10 mouse cellular contexts compared by ENCODE assay signal in genomic region chr3:106496045-106496721, GRCm38 (mm10). TPM values are rescaled to one million over a fixed set of nuclear protein-coding genes. Genes with fewer than 3 reads are reported as not detected.
DNase-seq lines count a peak whose midpoint lies in the region; TF ChIP-seq lines count a peak whose summit lies in the region.
"Had no signal": no experiment of that assay in that cellular context is flagged by ENCODE, and none has a peak within 500 bp of the region (broad histone marks: within the 10 kb centered on the region; RNA-seq: fewer than 3 reads in every experiment).

No protein-coding gene starts in this region.

- H3K4me1 ChIP-seq in MEL (ENCODE audit: control insufficient read depth in 1 of 2, insufficient read depth in 2 of 2, low read length in 2 of 2) = peaks cover 32 to 36% of the 10 kb centered on the region in 2 experiments
- H3K4me1 ChIP-seq: hindbrain, embryonic 12.5 days had no signal

- H3K79me2 ChIP-seq in MEL (ENCODE audit: control insufficient read depth, insufficient read depth, low read length, poor library complexity) = no peaks in the 10 kb centered on the region

- TF ChIP-seq RAD21 in MEL (IDR thresholded peaks at IDR 0.05; ENCODE audit: low read depth, low read length) = no peak

- H3K27me3 ChIP-seq in MEL (ENCODE audit: control insufficient read depth in 1 of 2, insufficient read depth in 2 of 2, low read length in 2 of 2) = no peaks in the 10 kb centered on the region
- H3K27me3 ChIP-seq: hindbrain, embryonic 12.5 days had no signal

- peak; percentile 11 to 50 for DNase-seq in frontal cortex, adult 2 months (ENCODE audit: extremely low spot score in 1 of 2, low spot score in 1 of 2)
- no peak for DNase-seq in frontal cortex, postnatal 10 days (ENCODE audit: low spot score in 2 of 2)
- peak; percentile 78 for DNase-seq in MEL (ENCODE audit: low read depth, low spot score)
- DNase-seq in induced T-regulatory cell, adult 2 months (ENCODE audit: low read depth) = peak; percentile 16
- DNase-seq in lung, postnatal 25 days (ENCODE audit: low spot score) = peak; percentile 85
- no peak for DNase-seq in cerebellum, adult 9-11 months
- no peak for DNase-seq in urinary bladder, postnatal 14 days (ENCODE audit: low spot score)
- no peak for DNase-seq in cerebellum, postnatal 10 days
- DNase-seq: cerebellum, postnatal 25 days had no signal

- TF ChIP-seq POLR2A in MEL (IDR thresholded peaks at IDR 0.05; ENCODE audit: control insufficient read depth in 1 of 2, insufficient read depth in 1 of 2, low read depth in 1 of 2, low read length in 2 of 2, poor library complexity in 1 of 2) = no peak

- TF ChIP-seq CTCF in MEL (IDR thresholded peaks at IDR 0.05 in 2 of 3, conservative IDR thresholded peaks at IDR 0.05 in 1 of 3; ENCODE audit: control insufficient read depth in 1 of 3, insufficient read depth in 1 of 3, low read depth in 2 of 3, low read length in 3 of 3, poor library complexity in 1 of 3, severe bottlenecking in 1 of 3) = no peak

- H3K27ac ChIP-seq in MEL (ENCODE audit: control insufficient read depth, low read depth, low read length) = peak overlapping the region; percentile 75
- H3K27ac ChIP-seq: hindbrain, embryonic 12.5 days had no signal

- H3K36me3 ChIP-seq in MEL (ENCODE audit: control insufficient read depth in 1 of 2, insufficient read depth in 2 of 2, low read length in 2 of 2) = peaks cover 0 to 42% of the 10 kb centered on the region in 2 experiments
- H3K36me3 ChIP-seq: hindbrain, embryonic 12.5 days had no signal

- H3K4me3 ChIP-seq in MEL (ENCODE audit: control insufficient read depth in 1 of 2, insufficient read depth in 1 of 2, low read depth in 2 of 2, low read length in 2 of 2) = no peak overlapping the region
- H3K4me3 ChIP-seq: hindbrain, embryonic 12.5 days had no signal

- peak; percentile 44 to 87; a peak in 3 of 4 replicates for TF ChIP-seq EP300 in MEL (IDR thresholded peaks at IDR 0.05; ENCODE audit: low read depth in 1 of 2, low read length in 2 of 2)

- no peaks in the 10 kb centered on the region for H3K9me3 ChIP-seq in MEL (replicated peaks; ENCODE audit: insufficient read depth, low read length)
- H3K9me3 ChIP-seq: hindbrain, embryonic 12.5 days had no signal

- 0 out of 2 replicates have a peak overlapping the region, but pooled peaks have one; percentile 6 for H3K9ac ChIP-seq in MEL (ENCODE audit: control insufficient read depth, low read depth, low read length, poor library complexity, severe bottlenecking)
- H3K9ac ChIP-seq: hindbrain, embryonic 12.5 days had no signal

TF ChIP-seq in MEL, 35 proteins besides CTCF, POLR2A, EP300 and RAD21:
- no peak for TF ChIP-seq NRF1 (IDR thresholded peaks at IDR 0.05; ENCODE audit: insufficient read depth, low read depth, low read length, poor library complexity, severe bottlenecking)
- TF ChIP-seq SIN3A (IDR thresholded peaks at IDR 0.05; ENCODE audit: low read length) = peak; percentile 32; the same call in 1 of the 2 replicates
- TF ChIP-seq ETS1 (IDR thresholded peaks at IDR 0.05; ENCODE audit: low read depth, low read length) = peak; percentile 87
- TF ChIP-seq CHD2 (IDR thresholded peaks at IDR 0.05; ENCODE audit: low read length) = peak; percentile 18; the same call in 1 of the 2 replicates
- TF ChIP-seq GATA1 (IDR thresholded peaks at IDR 0.05; ENCODE audit: low read depth, low read length) = 0 out of 2 replicates have a peak, but pooled peaks have one; percentile 56
- peak; percentile 67 for TF ChIP-seq TAL1 (IDR thresholded peaks at IDR 0.05; ENCODE audit: low read length)
- peak; percentile 95 for TF ChIP-seq TCF12 (IDR thresholded peaks at IDR 0.05; ENCODE audit: low read depth, low read length)
- no peak for TF ChIP-seq USF2 (IDR thresholded peaks at IDR 0.05; ENCODE audit: borderline replicate concordance in 1 of 2, insufficient read depth in 1 of 2, low read depth in 1 of 2, low read length in 2 of 2)

RNA-seq across cellular contexts. Expression of gene Dennd2d, which starts 14.0 kb away (rescaled TPM):
- polyA plus RNA-seq in frontal cortex, adult 2 months (2012; rRNA removed) = 0.28 and 0.36 TPM in 2 replicates
- 4.0 and 4.5 TPM in 2 replicates for total RNA-seq in MEL (2012; rRNA removed)
- 1 to 10 TPM in 1 of 2 experiments, not detected in 1; 8.0 TPM for polyA plus RNA-seq in MEL (2012; ENCODE audit: insufficient read depth in 1 of 2, insufficient read length in 2 of 2, low read depth in 1 of 2, low replicate concordance in 2 of 2, missing spikeins in 1 of 2)

RNA-seq across cellular contexts. Expression of gene Dram2, which starts 51.4 kb away (rescaled TPM):
- polyA plus RNA-seq in frontal cortex, adult 2 months (2012; rRNA removed) = 32.8 and 37.2 TPM in 2 replicates
- total RNA-seq in MEL (2012; rRNA removed) = 14.1 and 16.7 TPM in 2 replicates
- 10 to 100 TPM in 1 of 2 experiments, not detected in 1; 20.1 TPM for polyA plus RNA-seq in MEL (2012; ENCODE audit: insufficient read depth in 1 of 2, insufficient read length in 2 of 2, low read depth in 1 of 2, low replicate concordance in 2 of 2, missing spikeins in 1 of 2)

RNA-seq across cellular contexts. Expression of gene Cept1, which starts 51.4 kb away (rescaled TPM):
- polyA plus RNA-seq in frontal cortex, adult 2 months (2012; rRNA removed) = 30.4 and 32.7 TPM in 2 replicates
- total RNA-seq in MEL (2012; rRNA removed) = 26.0 and 32.0 TPM in 2 replicates
- polyA plus RNA-seq in MEL (2012; ENCODE audit: insufficient read depth in 1 of 2, insufficient read length in 2 of 2, low read depth in 1 of 2, low replicate concordance in 2 of 2, missing spikeins in 1 of 2) = 10 to 100 TPM in 1 of 2 experiments, not detected in 1; 15.9 TPM

Comparison
In these comparisons a context has a peak if more than half of its experiments do, and no peak if none do; other contexts are left out.
1. DNase-seq: peak in frontal cortex, adult 2 months (2 of 2), MEL (single experiment), induced T-regulatory cell, adult 2 months (single experiment) and lung, postnatal 25 days (single experiment); none in frontal cortex, postnatal 10 days (0 of 2), cerebellum, adult 9-11 months (single experiment), urinary bladder, postnatal 14 days (single experiment) and cerebellum, postnatal 10 days (0 of 2).